Mouse (Mus musculus): ENCODE measurements around the gene Glud1. TPM values are rescaled to one million over a fixed set of nuclear protein-coding genes. Genes with fewer than 3 reads are reported as not detected.
A peak's percentile ranks its signal among the peaks of the same experiment; 100 is the strongest.

Gene Glud1
- polyA plus RNA-seq, 1 experiment from 2014 or later, result 152 TPM

DNA sequence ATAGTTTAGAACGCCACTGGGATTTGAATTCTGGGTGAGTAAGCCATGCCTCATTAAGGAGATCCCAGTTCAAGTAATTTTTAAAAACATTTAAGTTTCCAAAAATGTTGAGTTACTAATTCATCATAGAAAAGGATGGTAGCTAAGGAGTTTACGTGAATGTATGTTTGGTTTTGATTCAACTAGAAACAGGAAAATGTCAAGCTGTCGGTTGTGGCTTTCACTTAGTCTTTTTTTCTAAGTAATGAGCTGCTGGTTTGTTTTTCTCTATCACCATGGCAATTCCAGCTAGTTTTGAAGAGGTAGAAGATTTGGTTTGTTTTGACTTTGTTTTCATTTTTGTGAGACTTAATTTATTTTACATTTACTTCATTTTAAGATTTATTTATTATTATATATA lies 6.9 kb downstream of the Glud1 start:
- H3K4me2 ChIP-seq (ENCODE audit: low read depth, low read length), result no peak overlapping the region
- WGBS, result 87% methylated on average over 3 of the region's 3 CpGs
- H3K36me3 ChIP-seq (ENCODE audit: control insufficient read depth, insufficient read depth, low read length), result peaks cover 5% of the 10 kb centered on the region; the same call in 1 of the 2 replicates
- no peak overlapping the region for H3K27ac ChIP-seq (ENCODE audit: low read depth, low read length)
- no peak overlapping the region for H3K9ac ChIP-seq (replicated peaks; ENCODE audit: low read depth, low read length)
- ATAC-seq (ENCODE audit: low read depth), result no peak
- H3K27me3 ChIP-seq (ENCODE audit: control insufficient read depth, insufficient read depth, low read length), result no peaks in the 10 kb centered on the region
- H3K9me3 ChIP-seq (ENCODE audit: control insufficient read depth, low read length), result no peaks in the 10 kb centered on the region
- peaks cover 13% of the 10 kb centered on the region; the same call in 1 of the 2 replicates for H3K4me1 ChIP-seq (ENCODE audit: control insufficient read depth, insufficient read depth, low read length)
- no peak overlapping the region for H3K4me3 ChIP-seq (ENCODE audit: low read depth, low read length)

- Histone ChIP-seq H3K4me1 (ENCODE audit: control insufficient read depth, insufficient read depth, low read length) (peaks cover 8% of the 10 kb centered on the region; the same call in 1 of the 2 replicates), H3K27me3 (ENCODE audit: control insufficient read depth, insufficient read depth, low read length) (no peaks in the 10 kb centered on the region), H3K27ac (ENCODE audit: low read depth, low read length) (no peak overlapping the region), H3K9ac (replicated peaks; ENCODE audit: low read depth, low read length) (no peak overlapping the region), H3K9me3 (ENCODE audit: control insufficient read depth, low read length) (no peaks in the 10 kb centered on the region), H3K4me3 (ENCODE audit: low read depth, low read length) (no peak overlapping the region), H3K36me3 (ENCODE audit: control insufficient read depth, insufficient read depth, low read length) (peaks cover 9% of the 10 kb centered on the region), H3K4me2 (ENCODE audit: low read depth, low read length) (no peak overlapping the region)
- no peak for ATAC-seq (ENCODE audit: low read depth)
Measured at GRCm38 (mm10) chr14:34318113-34318512, 7.6 kb downstream of the Glud1 start.

- 98% methylated on average over 5 of the region's 5 CpGs for WGBS
- H3K27ac ChIP-seq (ENCODE audit: low read depth, low read length), result no peak overlapping the region
- H3K27me3 ChIP-seq (ENCODE audit: control insufficient read depth, insufficient read depth, low read length), result no peaks in the 10 kb centered on the region
- H3K4me1 ChIP-seq (ENCODE audit: control insufficient read depth, insufficient read depth, low read length), result no peaks in the 10 kb centered on the region
- H3K9ac ChIP-seq (replicated peaks; ENCODE audit: low read depth, low read length), result no peak overlapping the region
- no peaks in the 10 kb centered on the region for H3K9me3 ChIP-seq (ENCODE audit: control insufficient read depth, low read length)
- peaks cover 30% of the 10 kb centered on the region for H3K36me3 ChIP-seq (ENCODE audit: control insufficient read depth, insufficient read depth, low read length)
- no peak for ATAC-seq (ENCODE audit: low read depth)
- no peak overlapping the region for H3K4me2 ChIP-seq (ENCODE audit: low read depth, low read length)
- no peak overlapping the region for H3K4me3 ChIP-seq (ENCODE audit: low read depth, low read length)
Measured at GRCm38 (mm10) chr14:34323576-34324085, 13.1 kb downstream of the Glud1 start.

DNA sequence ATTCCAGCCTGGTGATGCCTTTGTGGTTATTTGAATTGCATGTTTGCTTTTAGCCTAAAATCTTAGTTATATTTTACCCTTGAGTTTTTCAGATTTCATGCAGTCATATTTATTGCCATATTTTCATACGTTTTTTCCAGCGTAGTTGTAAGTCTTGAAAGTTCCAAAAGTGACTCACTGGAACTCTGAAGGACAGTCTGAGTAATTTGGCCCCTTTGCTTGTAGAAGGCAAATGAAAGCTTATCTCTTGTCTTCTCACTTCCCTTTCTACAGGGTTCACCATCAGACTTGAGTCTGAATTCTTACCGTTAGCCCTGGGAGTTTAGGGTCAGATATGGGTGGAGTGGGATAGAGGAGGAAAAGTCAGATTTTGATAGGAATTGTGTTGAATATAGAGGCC lies 16.1 kb downstream of the Glud1 start:
- H3K36me3 ChIP-seq (ENCODE audit: control insufficient read depth, insufficient read depth, low read length), result peaks cover 32% of the 10 kb centered on the region
- H3K27ac ChIP-seq (ENCODE audit: low read depth, low read length), result no peak overlapping the region
- H3K9ac ChIP-seq (replicated peaks; ENCODE audit: low read depth, low read length), result no peak overlapping the region
- H3K9me3 ChIP-seq (ENCODE audit: control insufficient read depth, low read length), result no peaks in the 10 kb centered on the region
- WGBS, result 95% methylated on average over 3 of the region's 3 CpGs
- H3K4me1 ChIP-seq (ENCODE audit: control insufficient read depth, insufficient read depth, low read length), result no peaks in the 10 kb centered on the region
- no peaks in the 10 kb centered on the region for H3K27me3 ChIP-seq (ENCODE audit: control insufficient read depth, insufficient read depth, low read length)
- no peak overlapping the region for H3K4me2 ChIP-seq (ENCODE audit: low read depth, low read length)
- no peak for ATAC-seq (ENCODE audit: low read depth)
- H3K4me3 ChIP-seq (ENCODE audit: low read depth, low read length), result no peak overlapping the region

- Histone ChIP-seq H3K9me3 (ENCODE audit: control insufficient read depth, low read length) (no peaks in the 10 kb centered on the region), H3K4me2 (ENCODE audit: low read depth, low read length) (no peak overlapping the region), H3K4me3 (ENCODE audit: low read depth, low read length) (no peak overlapping the region), H3K27ac (ENCODE audit: low read depth, low read length) (no peak overlapping the region), H3K9ac (replicated peaks; ENCODE audit: low read depth, low read length) (no peak overlapping the region), H3K4me1 (ENCODE audit: control insufficient read depth, insufficient read depth, low read length) (no peaks in the 10 kb centered on the region), H3K36me3 (ENCODE audit: control insufficient read depth, insufficient read depth, low read length) (peaks cover 32% of the 10 kb centered on the region), H3K27me3 (ENCODE audit: control insufficient read depth, insufficient read depth, low read length) (no peaks in the 10 kb centered on the region)
- ATAC-seq (ENCODE audit: low read depth), result no peak
- WGBS, result 93% methylated on average over 1 of the region's 1 CpGs
Measured at GRCm38 (mm10) chr14:34327618-34328017, 17.1 kb downstream of the Glud1 start.

- Histone ChIP-seq H3K4me2 (ENCODE audit: low read depth, low read length) (no peak overlapping the region), H3K27ac (ENCODE audit: low read depth, low read length) (no peak overlapping the region), H3K4me3 (ENCODE audit: low read depth, low read length) (no peak overlapping the region), H3K9me3 (ENCODE audit: control insufficient read depth, low read length) (no peaks in the 10 kb centered on the region), H3K4me1 (ENCODE audit: control insufficient read depth, insufficient read depth, low read length) (no peaks in the 10 kb centered on the region), H3K36me3 (ENCODE audit: control insufficient read depth, insufficient read depth, low read length) (peaks cover 29% of the 10 kb centered on the region), H3K9ac (replicated peaks; ENCODE audit: low read depth, low read length) (no peak overlapping the region), H3K27me3 (ENCODE audit: control insufficient read depth, insufficient read depth, low read length) (no peaks in the 10 kb centered on the region)
- ATAC-seq (ENCODE audit: low read depth), result peak; percentile 87
- WGBS, result 81% methylated on average over 9 of the region's 9 CpGs
Measured at GRCm38 (mm10) chr14:34330657-34331158, 20.2 kb downstream of the Glud1 start.

GRCm38 (mm10) chr14:34331886-34332285 lies 21.4 kb downstream of the Glud1 start:
- no peak overlapping the region for H3K9ac ChIP-seq (replicated peaks; ENCODE audit: low read depth, low read length)
- H3K4me2 ChIP-seq (ENCODE audit: low read depth, low read length), result no peak overlapping the region
- H3K36me3 ChIP-seq (ENCODE audit: control insufficient read depth, insufficient read depth, low read length), result peaks cover 34% of the 10 kb centered on the region
- no peak overlapping the region for H3K4me3 ChIP-seq (ENCODE audit: low read depth, low read length)
- H3K9me3 ChIP-seq (ENCODE audit: control insufficient read depth, low read length), result no peaks in the 10 kb centered on the region
- H3K27ac ChIP-seq (ENCODE audit: low read depth, low read length), result no peak overlapping the region; the same call in 1 of the 2 replicates
- peak; percentile 53; the same call in 1 of the 2 replicates for ATAC-seq (ENCODE audit: low read depth)
- WGBS, result 79% methylated on average over 3 of the region's 3 CpGs
- H3K4me1 ChIP-seq (ENCODE audit: control insufficient read depth, insufficient read depth, low read length), result no peaks in the 10 kb centered on the region
- H3K27me3 ChIP-seq (ENCODE audit: control insufficient read depth, insufficient read depth, low read length), result no peaks in the 10 kb centered on the region

- H3K27ac ChIP-seq (ENCODE audit: low read depth, low read length), result peak overlapping the region; percentile 56
- peaks cover 34% of the 10 kb centered on the region for H3K36me3 ChIP-seq (ENCODE audit: control insufficient read depth, insufficient read depth, low read length)
Measured at GRCm38 (mm10) chr14:34332476-34332875, 21.9 kb downstream of the Glud1 start.

GRCm38 (mm10) chr14:34339446-34339845 lies 28.9 kb downstream of the Glud1 start:
- peaks cover 59% of the 10 kb centered on the region for H3K36me3 ChIP-seq (ENCODE audit: control insufficient read depth, insufficient read depth, low read length)

More at GRCm38 (mm10) chr14:34332476-34332875, 21.9 kb downstream of the Glud1 start:
- Histone ChIP-seq H3K27me3 (ENCODE audit: control insufficient read depth, insufficient read depth, low read length) (no peaks in the 10 kb centered on the region), H3K9ac (replicated peaks; ENCODE audit: low read depth, low read length) (no peak overlapping the region), H3K4me2 (ENCODE audit: low read depth, low read length) (no peak overlapping the region), H3K4me3 (ENCODE audit: low read depth, low read length) (no peak overlapping the region), H3K9me3 (ENCODE audit: control insufficient read depth, low read length) (no peaks in the 10 kb centered on the region), H3K4me1 (ENCODE audit: control insufficient read depth, insufficient read depth, low read length) (no peaks in the 10 kb centered on the region)
- peak; percentile 68 for ATAC-seq (ENCODE audit: low read depth)
- 84% methylated on average over 5 of the region's 5 CpGs for WGBS

More at GRCm38 (mm10) chr14:34339446-34339845, 28.9 kb downstream of the Glud1 start:
- Histone ChIP-seq H3K4me3 (ENCODE audit: low read depth, low read length) (no peak overlapping the region), H3K9me3 (ENCODE audit: control insufficient read depth, low read length) (no peaks in the 10 kb centered on the region), H3K9ac (replicated peaks; ENCODE audit: low read depth, low read length) (no peak overlapping the region), H3K4me2 (ENCODE audit: low read depth, low read length) (no peak overlapping the region), H3K27me3 (ENCODE audit: control insufficient read depth, insufficient read depth, low read length) (no peaks in the 10 kb centered on the region), H3K27ac (ENCODE audit: low read depth, low read length) (no peak overlapping the region), H3K4me1 (ENCODE audit: control insufficient read depth, insufficient read depth, low read length) (no peaks in the 10 kb centered on the region)
- no peak for ATAC-seq (ENCODE audit: low read depth)
- 40% methylated on average over 1 of the region's 1 CpGs for WGBS
